Mouse (Mus musculus) midbrain, embryonic 12.5 days (tissue): ENCODE data around the gene Paics. TPM values are rescaled to one million over a fixed set of nuclear protein-coding genes. Genes with fewer than 3 reads are reported as not detected.

ENCODE experiments used
- ATAC-seq: fragments of 200-750 bp; cut with Nextera tagmentation; 2 replicates; pipeline ENCODE4 v1.8.0; 2017; ENCODE audit warnings: low read depth, moderate TSS enrichment, moderate library complexity; ENCODE audit not compliant: low FRiP score
- H3K27ac ChIP-seq: fragments of 300-500 bp; sonication (generic); replicated peaks from 2 replicates; pipeline ENCODE4 v1.5.1; 2016; ENCODE audit warnings: mild to moderate bottlenecking
- H3K27me3 ChIP-seq: fragments of 300-500 bp; sonication (generic); 2 replicates; pipeline ENCODE4 v1.6.1; 2016; ENCODE audit warnings: mild to moderate bottlenecking
- H3K36me3 ChIP-seq: fragments of 300-500 bp; sonication (generic); 2 replicates; pipeline ENCODE4 v1.6.1; 2016
- H3K4me1 ChIP-seq: fragments of 300-500 bp; sonication (generic); 2 replicates; pipeline ENCODE4 v1.6.1; 2016
- H3K4me2 ChIP-seq: fragments of 300-500 bp; sonication (generic); replicated peaks from 2 replicates; pipeline ENCODE4 v1.6.1; 2016; ENCODE audit warnings: mild to moderate bottlenecking, moderate library complexity
- H3K4me3 ChIP-seq: fragments of 300-500 bp; sonication (generic); 2 replicates; pipeline ENCODE4 v1.5.1; 2016; ENCODE audit warnings: mild to moderate bottlenecking
- H3K9ac ChIP-seq: fragments of 300-500 bp; sonication (generic); replicated peaks from 2 replicates; pipeline ENCODE4 v1.6.1; 2016; ENCODE audit warnings: mild to moderate bottlenecking, moderate library complexity
- H3K9me3 ChIP-seq: fragments of 300-500 bp; sonication (generic); 2 replicates; pipeline ENCODE4 v1.6.1; 2016; ENCODE audit warnings: mild to moderate bottlenecking
- WGBS: fragments of 180-500 bp; shearing (Covaris S2); methylation state at CpG from one replicate; pipeline ENCODE4 v1.1.7; 2016; 5-methylcytosine and 5-hydroxymethylcytosine counted together
- polyA plus RNA-seq: library from polyadenylated mRNA; unstranded; fragments of >200 nt; fragmentation: Nextera tagmentation; extraction: Ambion mirVana; gene quantifications from 2 replicates; pipeline ENCODE4 v1.2.1, GENCODE M21; 2016

The Paics gene
- polyA plus RNA-seq, 1 experiment from 2014 or later: 297 TPM

GRCm38 (mm10) chr5:76984015-76984414, 32.9 kb downstream of the Paics start:
- peaks cover 78% of the 10 kb centered on the region for H3K36me3 ChIP-seq
- WGBS: 96% methylated on average over 11 of the region's 11 CpGs
- no peaks in the 10 kb centered on the region for H3K9me3 ChIP-seq
- H3K27me3 ChIP-seq: no peaks in the 10 kb centered on the region
- no peak for ATAC-seq
- H3K27ac ChIP-seq: no peak overlapping the region
- H3K4me2 ChIP-seq: no peak overlapping the region
- H3K4me1 ChIP-seq: no peaks in the 10 kb centered on the region
- no peak overlapping the region for H3K4me3 ChIP-seq
- H3K9ac ChIP-seq: no peak overlapping the region

GRCm38 (mm10) chr5:76990789-76991188, 39.7 kb downstream of the Paics start:
- WGBS: 95% methylated on average over 3 of the region's 3 CpGs
- H3K9me3 ChIP-seq: no peaks in the 10 kb centered on the region
- no peak overlapping the region for H3K9ac ChIP-seq
- no peak overlapping the region for H3K27ac ChIP-seq
- no peak overlapping the region for H3K4me3 ChIP-seq
- ATAC-seq: no peak
- H3K4me1 ChIP-seq: no peaks in the 10 kb centered on the region
- H3K27me3 ChIP-seq: no peaks in the 10 kb centered on the region
- H3K36me3 ChIP-seq: peaks cover 74% of the 10 kb centered on the region
- H3K4me2 ChIP-seq: no peak overlapping the region

DNA sequence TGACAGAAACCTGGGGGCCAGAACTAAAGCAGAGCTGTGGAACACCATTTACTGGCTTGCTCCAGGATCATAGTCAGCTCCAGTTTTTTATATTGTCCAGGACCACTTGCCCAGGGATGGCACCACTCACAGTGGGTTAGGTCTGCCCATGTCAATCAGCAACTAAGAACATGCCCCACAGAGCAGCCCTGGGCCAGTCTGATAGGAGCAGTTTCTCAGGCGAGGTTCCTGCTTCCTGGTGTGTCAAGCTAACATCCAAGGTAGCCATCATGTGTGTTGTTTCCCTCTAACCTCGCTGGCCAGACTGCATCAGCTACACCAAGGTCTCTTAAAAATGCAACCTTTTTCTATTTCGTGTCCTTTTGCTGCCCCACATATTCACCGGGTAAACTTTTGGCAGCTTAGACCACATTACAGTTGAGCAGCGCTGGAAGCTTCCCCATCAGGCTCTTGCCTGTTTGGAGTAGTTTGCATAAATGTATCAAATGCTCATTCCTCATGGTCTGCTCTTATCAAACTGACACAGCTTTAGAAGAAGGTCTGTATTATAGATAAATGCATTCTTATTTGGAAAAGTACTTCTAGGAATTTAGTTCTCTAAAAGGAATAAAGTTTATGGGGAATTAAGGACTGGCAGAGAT, 42.2 kb downstream of the Paics start:
- Histone ChIP-seq H3K4me2 (no peak overlapping the region), H3K9ac (no peak overlapping the region), H3K4me1 (no peaks in the 10 kb centered on the region), H3K9me3 (no peaks in the 10 kb centered on the region), H3K27me3 (no peaks in the 10 kb centered on the region), H3K36me3 (peaks cover 77% of the 10 kb centered on the region), H3K4me3 (no peak overlapping the region), H3K27ac (no peak overlapping the region)
- ATAC-seq: no peak
- 92% methylated on average over 5 of the region's 5 CpGs for WGBS

- Histone ChIP-seq H3K9me3 (no peaks in the 10 kb centered on the region), H3K27ac (no peak overlapping the region), H3K4me3 (no peak overlapping the region), H3K4me1 (no peaks in the 10 kb centered on the region), H3K4me2 (no peak overlapping the region), H3K36me3 (peaks cover 60% of the 10 kb centered on the region), H3K27me3 (no peaks in the 10 kb centered on the region), H3K9ac (no peak overlapping the region)
- WGBS: 53% methylated on average over 5 of the region's 5 CpGs
- no peak for ATAC-seq
These were observed 47.3 kb downstream of the Paics start for GRCm38 (mm10) chr5:76998416-76998815.

- Histone ChIP-seq H3K9me3 (no peaks in the 10 kb centered on the region), H3K27ac (no peak overlapping the region), H3K36me3 (peaks cover 43% of the 10 kb centered on the region), H3K9ac (no peak overlapping the region), H3K4me2 (no peak overlapping the region), H3K27me3 (no peaks in the 10 kb centered on the region), H3K4me1 (no peaks in the 10 kb centered on the region), H3K4me3 (no peak overlapping the region)
- 95% methylated on average over 17 of the region's 17 CpGs for WGBS
- no peak for ATAC-seq
These were observed 50.1 kb downstream of the Paics start for GRCm38 (mm10) chr5:77001192-77001591.

- Histone ChIP-seq H3K9ac (no peak within 1 kb of the TSS), H3K36me3 (peaks cover 18% of the 10 kb centered on the region), H3K9me3 (no peaks in the 10 kb centered on the region), H3K27ac (no peak within 1 kb of the TSS), H3K4me1 (no peaks in the 10 kb centered on the region), H3K4me2 (no peak within 1 kb of the TSS), H3K27me3 (no peaks in the 10 kb centered on the region), H3K4me3 (no peak within 1 kb of the TSS)
- WGBS: 96% methylated on average over 6 of the region's 6 CpGs
- ATAC-seq: no peak
These were observed 53.1 kb downstream of the Paics start, which contains the start of gene Arl9 for GRCm38 (mm10) chr5:77004051-77004821. Arl9 (plus strand) TSS chr5:77004055.

GRCm38 (mm10) chr5:77010352-77010751, 59.2 kb downstream of the Paics start:
- H3K4me1 ChIP-seq: no peaks in the 10 kb centered on the region
- no peaks in the 10 kb centered on the region for H3K36me3 ChIP-seq
- no peak overlapping the region for H3K4me3 ChIP-seq
- ATAC-seq: no peak
- no peak overlapping the region for H3K27ac ChIP-seq
- no peak overlapping the region for H3K4me2 ChIP-seq
- 89% methylated on average over 9 of the region's 9 CpGs for WGBS
- H3K9me3 ChIP-seq: no peaks in the 10 kb centered on the region
- H3K27me3 ChIP-seq: peaks cover 4% of the 10 kb centered on the region; the same call in 1 of the 2 replicates
- no peak overlapping the region for H3K9ac ChIP-seq

DNA sequence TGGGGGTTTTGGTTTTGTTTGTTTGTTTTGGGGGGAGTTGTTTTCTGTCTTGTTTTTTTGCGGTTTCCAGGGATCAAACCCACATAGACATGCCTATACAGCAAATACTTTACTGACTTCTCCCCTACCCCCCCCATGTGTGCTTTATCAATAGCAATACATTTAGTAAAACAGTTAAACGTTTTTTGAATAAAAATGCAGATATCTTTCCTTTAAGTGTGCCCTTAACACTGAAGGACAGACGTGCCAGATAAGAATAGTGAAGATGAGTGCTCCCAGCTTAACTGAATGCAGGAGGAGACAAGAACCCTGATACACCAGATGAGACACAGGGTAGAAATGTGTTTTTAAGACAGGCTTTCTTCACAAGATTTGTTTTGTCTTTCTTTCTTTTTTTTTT, 60.0 kb downstream of the Paics start:
- Histone ChIP-seq H3K4me3 (no peak overlapping the region), H3K4me1 (0 out of 2 replicates have a peak, but pooled peaks cover under 1% of the 10 kb centered on the region), H3K4me2 (no peak overlapping the region), H3K36me3 (no peaks in the 10 kb centered on the region), H3K9ac (no peak overlapping the region), H3K9me3 (no peaks in the 10 kb centered on the region), H3K27ac (no peak overlapping the region), H3K27me3 (peaks cover 11% of the 10 kb centered on the region)
- WGBS: 58% methylated on average over 3 of the region's 3 CpGs
- no peak for ATAC-seq

GRCm38 (mm10) chr5:77013171-77013570, 62.1 kb downstream of the Paics start:
- WGBS: 85% methylated on average over 3 of the region's 3 CpGs

DNA sequence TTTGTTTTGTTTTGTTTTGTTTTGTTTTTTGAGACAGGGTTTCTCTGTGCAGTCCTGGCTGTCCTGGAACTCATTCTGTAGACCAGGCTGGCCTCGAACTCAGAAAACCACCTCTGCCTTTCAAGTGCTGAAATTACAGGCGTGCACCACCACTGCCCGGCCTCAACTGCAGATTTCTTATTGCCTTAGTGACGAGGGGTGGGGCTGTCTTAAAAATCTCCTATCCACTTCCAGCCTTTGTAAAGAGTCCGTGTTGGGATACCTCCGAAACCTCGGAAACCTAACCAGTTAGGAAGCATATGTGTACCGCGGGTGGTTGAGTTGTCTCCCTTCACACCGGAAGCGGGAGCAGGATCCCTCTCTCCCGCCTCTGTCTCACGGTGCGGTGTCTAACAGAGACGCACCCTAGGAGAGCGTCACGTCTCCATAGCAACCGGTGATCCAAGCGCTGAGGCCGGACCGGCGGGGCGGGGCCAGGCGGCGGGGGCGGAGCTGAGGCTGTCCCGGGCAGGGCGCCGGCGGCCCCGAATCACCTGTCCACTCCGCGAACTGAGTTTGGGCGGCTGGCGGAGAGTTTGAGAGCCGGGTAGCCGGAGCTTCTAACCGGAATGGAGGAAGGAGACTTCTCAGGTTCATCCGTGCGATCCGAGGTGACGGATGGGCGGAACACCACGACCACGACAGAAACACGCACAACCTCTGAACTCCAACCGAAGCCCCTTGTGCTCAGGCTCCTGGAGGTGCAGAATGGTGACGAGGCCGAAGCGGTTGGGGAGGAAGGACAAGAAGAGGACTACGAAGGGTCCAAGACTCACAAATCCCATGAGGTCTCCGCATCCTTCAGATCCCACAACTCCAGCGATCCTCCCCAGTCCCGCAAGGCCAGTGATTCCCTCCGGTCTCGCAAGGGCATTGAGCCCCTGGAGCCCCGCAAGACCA, 64.7 kb downstream of the Paics start, which contains the start of gene Thegl:
Gene Thegl, plus strand, starts transcription at position 480 of the 939 bp plus-strand sequence.
- Histone ChIP-seq H3K9ac (peak within 1 kb of the TSS; percentile 49), H3K9me3 (no peaks in the 10 kb centered on the region), H3K36me3 (no peaks in the 10 kb centered on the region), H3K4me2 (peak within 1 kb of the TSS; percentile 79), H3K4me3 (peak within 1 kb of the TSS; percentile 56), H3K4me1 (peaks cover 3% of the 10 kb centered on the region; the same call in 1 of the 2 replicates), H3K27ac (no peak within 1 kb of the TSS), H3K27me3 (peaks cover 27% of the 10 kb centered on the region)
- WGBS: 13% methylated on average over 54 of the region's 57 CpGs
- peak; percentile 100 for ATAC-seq

More at GRCm38 (mm10) chr5:77013171-77013570, 62.1 kb downstream of the Paics start:
- no peaks in the 10 kb centered on the region for H3K36me3 ChIP-seq
- H3K4me3 ChIP-seq: no peak overlapping the region
- H3K27ac ChIP-seq: no peak overlapping the region
- no peaks in the 10 kb centered on the region for H3K9me3 ChIP-seq
- peaks cover 3% of the 10 kb centered on the region; the same call in 1 of the 2 replicates for H3K4me1 ChIP-seq
- peaks cover 27% of the 10 kb centered on the region for H3K27me3 ChIP-seq
- no peak overlapping the region for H3K4me2 ChIP-seq
- no peak for ATAC-seq
- no peak overlapping the region for H3K9ac ChIP-seq
